Mouse (Mus musculus): ENCODE results near the gene 9130019O22Rik. TPM values are rescaled to one million over a fixed set of nuclear protein-coding genes. Genes with fewer than 3 reads are reported as not detected.
"Not testable (repeated sequence)": the region's sequence is repeated elsewhere in the genome, so short reads cannot be mapped to it uniquely, and the experiment has no call there.

9130019O22Rik gene
- polyA plus RNA-seq (2015; fragmentation: Nextera tagmentation; extraction: Ambion mirVana) = 7.3 and 7.9 TPM in 2 replicates

GRCm38 (mm10) chr7:127386641-127387392 is at the start of gene 9130019O22Rik:
9130019O22Rik (minus strand) TSS chr7:127387166.
- Histone ChIP-seq H3K4me2 (peak within 1 kb of the TSS; percentile 79), H3K4me3 (peak within 1 kb of the TSS; percentile 57), H3K9ac (peak within 1 kb of the TSS; percentile 64), H3K27ac (peak within 1 kb of the TSS; percentile 41; the same call in 1 of the 2 replicates), H3K9me3 (no peaks in the 10 kb centered on the region), H3K36me3 (peaks cover 26% of the 10 kb centered on the region), H3K4me1 (no peaks in the 10 kb centered on the region), H3K27me3 (no peaks in the 10 kb centered on the region)
- peak; percentile 88 for ATAC-seq (ENCODE audit: borderline replicate concordance, extremely low read depth, low FRiP score, low TSS enrichment)
- 10% methylated on average over 38 of the region's 38 CpGs for WGBS

- no peak overlapping the region for H3K4me2 ChIP-seq
- no peaks in the 10 kb centered on the region for H3K36me3 ChIP-seq
- H3K4me3 ChIP-seq = no peak overlapping the region
- H3K9ac ChIP-seq = no peak overlapping the region
- no peak overlapping the region for H3K27ac ChIP-seq
- no peaks in the 10 kb centered on the region for H3K4me1 ChIP-seq
- H3K9me3 ChIP-seq = no peaks in the 10 kb centered on the region
- ATAC-seq (ENCODE audit: borderline replicate concordance, extremely low read depth, low FRiP score, low TSS enrichment) = no peak
- WGBS = 86% methylated on average over 4 of the region's 4 CpGs
- no peaks in the 10 kb centered on the region for H3K27me3 ChIP-seq
Measured at GRCm38 (mm10) chr7:127435206-127435605, 48.2 kb upstream of the 9130019O22Rik start.

DNA sequence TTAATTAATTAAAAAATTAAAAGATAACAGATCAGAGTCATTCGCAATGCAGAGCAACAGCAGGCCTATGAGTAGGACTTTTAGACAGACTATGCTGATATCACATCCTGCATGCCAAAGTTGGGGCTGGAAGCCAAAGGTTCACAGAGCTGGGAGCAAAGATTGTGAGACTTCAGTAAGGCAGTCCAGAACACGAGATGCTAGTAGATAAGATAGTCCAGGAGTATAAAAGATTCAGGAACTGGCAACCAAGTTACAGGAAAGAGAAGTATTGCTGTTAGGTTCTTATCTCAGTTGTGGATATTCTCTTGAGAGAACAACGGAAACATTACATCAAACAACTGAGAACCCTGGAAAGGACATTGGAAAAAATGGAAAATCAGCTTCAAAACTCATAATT is 39.4 kb upstream of the 9130019O22Rik start:
- Histone ChIP-seq H3K9me3 (no peaks in the 10 kb centered on the region), H3K4me1 (peaks cover 7% of the 10 kb centered on the region), H3K36me3 (no peaks in the 10 kb centered on the region), H3K4me2 (no peak overlapping the region), H3K27ac (no peak overlapping the region), H3K27me3 (peaks cover 5% of the 10 kb centered on the region; the same call in 1 of the 2 replicates), H3K4me3 (no peak overlapping the region), H3K9ac (no peak overlapping the region)
- no peak for ATAC-seq (ENCODE audit: borderline replicate concordance, extremely low read depth, low FRiP score, low TSS enrichment)
- WGBS = 45% methylated on average over 3 of the region's 3 CpGs

GRCm38 (mm10) chr7:127425911-127426310 is 38.9 kb upstream of the 9130019O22Rik start:
- no peak for ATAC-seq (ENCODE audit: borderline replicate concordance, extremely low read depth, low FRiP score, low TSS enrichment)
- no peak overlapping the region for H3K9ac ChIP-seq
- no peaks in the 10 kb centered on the region for H3K36me3 ChIP-seq
- H3K4me1 ChIP-seq = peaks cover 11% of the 10 kb centered on the region
- no peak overlapping the region for H3K27ac ChIP-seq
- no peak overlapping the region for H3K4me3 ChIP-seq
- no peaks in the 10 kb centered on the region for H3K9me3 ChIP-seq
- H3K27me3 ChIP-seq = peaks cover 5% of the 10 kb centered on the region; the same call in 1 of the 2 replicates
- H3K4me2 ChIP-seq = no peak overlapping the region
- whole genome bisulfite sequencing = 75% methylated on average over 2 of the region's 2 CpGs

- H3K36me3 ChIP-seq = no peaks in the 10 kb centered on the region
- peaks cover 5% of the 10 kb centered on the region; the same call in 1 of the 2 replicates for H3K27me3 ChIP-seq
- no peak overlapping the region for H3K27ac ChIP-seq
- WGBS = 87% methylated on average over 3 of the region's 3 CpGs
- no peak overlapping the region for H3K4me3 ChIP-seq
- H3K9ac ChIP-seq = no peak overlapping the region
- no peak overlapping the region for H3K4me2 ChIP-seq
- peaks cover 12% of the 10 kb centered on the region for H3K4me1 ChIP-seq
- no peak for ATAC-seq (ENCODE audit: borderline replicate concordance, extremely low read depth, low FRiP score, low TSS enrichment)
- no peaks in the 10 kb centered on the region for H3K9me3 ChIP-seq
Measured at GRCm38 (mm10) chr7:127425291-127425690, 38.3 kb upstream of the 9130019O22Rik start.

GRCm38 (mm10) chr7:127422247-127422646 is 35.3 kb upstream of the 9130019O22Rik start:
- no peak for ATAC-seq (ENCODE audit: borderline replicate concordance, extremely low read depth, low FRiP score, low TSS enrichment)
- Histone ChIP-seq H3K27me3 (peaks cover 5% of the 10 kb centered on the region; the same call in 1 of the 2 replicates), H3K4me2 (peak overlapping the region; percentile 92), H3K9me3 (no peaks in the 10 kb centered on the region), H3K4me1 (peaks cover 12% of the 10 kb centered on the region), H3K4me3 (peak overlapping the region; percentile 82), H3K9ac (peak overlapping the region; percentile 85), H3K36me3 (peaks cover 9% of the 10 kb centered on the region; the same call in 1 of the 2 replicates), H3K27ac (no peak overlapping the region)
- WGBS = 0% methylated on average over 15 of the region's 15 CpGs

- H3K27me3 ChIP-seq = peaks cover 5% of the 10 kb centered on the region; the same call in 1 of the 2 replicates
- peak within 1 kb of the TSS; percentile 85 for H3K9ac ChIP-seq
- H3K4me2 ChIP-seq = peak within 1 kb of the TSS; percentile 92
- no peaks in the 10 kb centered on the region for H3K9me3 ChIP-seq
- under 1% methylated on average over 48 of the region's 48 CpGs for WGBS
- H3K36me3 ChIP-seq = peaks cover 9% of the 10 kb centered on the region; the same call in 1 of the 2 replicates
- H3K27ac ChIP-seq = peak within 1 kb of the TSS; percentile 56; the same call in 1 of the 2 replicates
- peak; percentile 95 for ATAC-seq (ENCODE audit: borderline replicate concordance, extremely low read depth, low FRiP score, low TSS enrichment)
- peak within 1 kb of the TSS; percentile 82 for H3K4me3 ChIP-seq
- H3K4me1 ChIP-seq = peaks cover 12% of the 10 kb centered on the region
Measured at GRCm38 (mm10) chr7:127421388-127422191, 34.6 kb upstream of the 9130019O22Rik start, which contains the start of gene Zfp688. Zfp688 (minus strand) TSS chr7:127422068.

GRCm38 (mm10) chr7:127411418-127411817 is 24.5 kb upstream of the 9130019O22Rik start:
- no peak overlapping the region for H3K4me2 ChIP-seq
- no peak overlapping the region for H3K27ac ChIP-seq
- no peaks in the 10 kb centered on the region; the same call in 1 of the 2 replicates for H3K4me1 ChIP-seq
- H3K27me3 ChIP-seq = no peaks in the 10 kb centered on the region
- H3K4me3 ChIP-seq = no peak overlapping the region
- no peak overlapping the region for H3K9ac ChIP-seq
- no peak for ATAC-seq (ENCODE audit: borderline replicate concordance, extremely low read depth, low FRiP score, low TSS enrichment)
- no peaks in the 10 kb centered on the region for H3K36me3 ChIP-seq
- 58% methylated on average over 2 of the region's 2 CpGs for WGBS
- H3K9me3 ChIP-seq = no peaks in the 10 kb centered on the region

GRCm38 (mm10) chr7:127406002-127406987 is 19.3 kb upstream of the 9130019O22Rik start, which contains the start of gene Zfp764:
Zfp764 (minus strand) TSS chr7:127406822.
- Histone ChIP-seq H3K27ac (peak within 1 kb of the TSS; percentile 69), H3K4me3 (peak within 1 kb of the TSS; percentile 58), H3K9ac (peak within 1 kb of the TSS; percentile 79), H3K4me2 (peak within 1 kb of the TSS; percentile 95)
- H3K36me3 ChIP-seq, H3K27me3 ChIP-seq, H3K9me3 ChIP-seq, H3K4me1 ChIP-seq: not testable (repeated sequence)
- WGBS = 3% methylated on average over 40 of the region's 40 CpGs
- ATAC-seq (ENCODE audit: borderline replicate concordance, extremely low read depth, low FRiP score, low TSS enrichment) = peak; percentile 88

DNA sequence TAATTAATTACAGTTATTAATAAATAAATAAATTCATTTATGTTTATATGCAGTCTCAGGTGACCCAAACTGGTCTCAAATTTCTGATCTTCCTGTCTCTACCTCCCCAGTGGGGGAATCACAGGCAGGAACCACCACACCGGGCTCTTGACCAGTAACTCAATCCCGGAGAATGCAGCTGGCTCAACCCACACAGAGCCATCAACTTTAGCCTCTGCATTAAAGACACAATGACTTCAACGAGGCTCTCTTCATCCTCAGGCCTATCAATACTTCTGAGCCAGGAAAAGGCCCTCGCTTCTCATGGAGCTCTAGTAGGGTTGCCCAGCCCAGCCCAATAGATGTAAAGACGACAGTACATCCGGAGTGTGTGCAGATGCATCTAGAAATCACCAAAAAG is 17.1 kb upstream of the 9130019O22Rik start:
- H3K27ac ChIP-seq; H3K4me3 ChIP-seq; H3K36me3 ChIP-seq; H3K9ac ChIP-seq; H3K4me1 ChIP-seq; ATAC-seq (ENCODE audit: borderline replicate concordance, extremely low read depth, low FRiP score, low TSS enrichment); H3K4me2 ChIP-seq; H3K9me3 ChIP-seq; H3K27me3 ChIP-seq: not testable (repeated sequence)
- 94% methylated on average over 6 of the region's 6 CpGs for WGBS

- peaks cover 7% of the 10 kb centered on the region; the same call in 1 of the 2 replicates for H3K36me3 ChIP-seq
- no peak overlapping the region for H3K4me3 ChIP-seq
- H3K9ac ChIP-seq = no peak overlapping the region
- 46% methylated on average over 2 of the region's 2 CpGs for WGBS
- no peaks in the 10 kb centered on the region for H3K27me3 ChIP-seq
- no peak for ATAC-seq (ENCODE audit: borderline replicate concordance, extremely low read depth, low FRiP score, low TSS enrichment)
- H3K27ac ChIP-seq = no peak overlapping the region
- peaks cover 9% of the 10 kb centered on the region; the same call in 1 of the 2 replicates for H3K4me1 ChIP-seq
- H3K9me3 ChIP-seq = no peaks in the 10 kb centered on the region
- no peak overlapping the region for H3K4me2 ChIP-seq
Measured at GRCm38 (mm10) chr7:127402980-127403379, 16.0 kb upstream of the 9130019O22Rik start.
